Mouse (Mus musculus) hindbrain, postnatal 0 days (tissue): ENCODE data around the gene Draxin. TPM values are rescaled to one million over a fixed set of nuclear protein-coding genes. Genes with fewer than 3 reads are reported as not detected.
A peak's percentile ranks its signal among the peaks of the same experiment; 100 is the strongest.

Experiments
- ATAC-seq: fragments of 200-750 bp; cut with Nextera tagmentation; 2 replicates; pipeline ENCODE4 v1.8.0; 2017; ENCODE audit warnings: mild to moderate bottlenecking, moderate TSS enrichment, moderate library complexity
- DNase-seq: peaks from one replicate; pipeline ENCODE4 v3.0.0-alpha.2; 2015; ENCODE audit warnings: low spot score
- H3K27ac ChIP-seq: fragments of 300-500 bp; sonication (generic); 2 replicates; pipeline ENCODE4 v1.5.1; 2014; ENCODE audit warnings: mild to moderate bottlenecking
- H3K27me3 ChIP-seq: fragments of 300-500 bp; sonication (generic); 2 replicates; pipeline ENCODE4 v1.6.1; 2014; ENCODE audit warnings: low read length, mixed read lengths; ENCODE audit not compliant: insufficient read depth
- H3K36me3 ChIP-seq: fragments of 300-500 bp; sonication (generic); 2 replicates; pipeline ENCODE4 v1.6.1; 2014; ENCODE audit warnings: low read length, mixed read lengths; ENCODE audit not compliant: insufficient read depth
- H3K4me1 ChIP-seq: fragments of 300-500 bp; sonication (generic); 2 replicates; pipeline ENCODE4 v1.6.1; 2014; ENCODE audit warnings: antibody characterized with exemption, low read length, mixed read lengths; ENCODE audit not compliant: insufficient read depth
- H3K4me2 ChIP-seq: fragments of 300-500 bp; sonication (generic); 2 replicates; pipeline ENCODE4 v1.6.1; 2014; ENCODE audit warnings: low read depth, mild to moderate bottlenecking, low read length, moderate library complexity, mixed read lengths
- H3K4me3 ChIP-seq: fragments of 300-500 bp; sonication (generic); 2 replicates; pipeline ENCODE4 v1.5.1; 2014; ENCODE audit warnings: low read length
- H3K9ac ChIP-seq: fragments of 300-500 bp; sonication (generic); replicated peaks from 2 replicates; pipeline ENCODE4 v1.6.1; 2014; ENCODE audit warnings: mild to moderate bottlenecking, low read length, moderate library complexity, mixed read lengths
- H3K9me3 ChIP-seq: fragments of 300-500 bp; sonication (generic); 2 replicates; pipeline ENCODE4 v1.6.1; 2016; ENCODE audit warnings: low read length, mixed read lengths
- CTCF ChIP-seq: IDR thresholded peaks from 2 replicates; pipeline ENCODE4 v1.5.1; 2016; ENCODE audit warnings: antibody characterized with exemption, control low read depth, low read depth
- WGBS: fragments of 180-500 bp; shearing (Covaris S2); extraction: QIAGEN DNeasy Blood & Tissue Kit; methylation state at CpG from one replicate; pipeline ENCODE4 v1.1.7; 2014; 5-methylcytosine and 5-hydroxymethylcytosine counted together
- polyA plus RNA-seq: library from polyadenylated mRNA; unstranded; fragments of >200 nt; fragmentation: Nextera tagmentation; extraction: Ambion mirVana; gene quantifications from 2 replicates; pipeline ENCODE4 v1.2.1, GENCODE M21; 2015
- total RNA-seq: library from RNA; depleted of rRNA; stranded (reverse); fragments of >200 nt; gene quantifications from 2 replicates; pipeline ENCODE4 v1.2.3, GENCODE M21; 2014

The Draxin gene
- total and polyA plus RNA-seq, 2 experiments from 2014 or later, result 7.2 to 44.9 TPM

DNA sequence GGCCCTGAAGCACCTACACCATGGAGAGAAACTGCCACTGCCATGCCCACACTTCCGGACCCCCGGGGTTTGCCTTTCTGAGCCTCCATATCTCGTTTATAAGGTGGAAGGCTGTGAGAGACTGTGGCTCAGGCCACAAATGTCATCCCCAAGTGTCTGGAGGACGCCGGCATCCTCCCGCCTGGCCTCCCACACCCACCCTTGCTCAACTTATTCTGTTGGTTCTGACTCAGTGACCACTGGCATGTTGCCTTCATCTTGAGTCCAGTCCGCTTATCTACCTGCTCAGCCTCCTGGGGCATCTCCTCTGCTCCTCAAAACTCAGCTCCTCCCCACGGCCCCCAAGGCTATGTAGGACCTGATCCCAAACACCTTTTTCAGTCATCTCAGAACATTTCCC lies 63.2 kb downstream of the Draxin start:
- H3K9me3 ChIP-seq, result no peaks in the 10 kb centered on the region

DNA sequence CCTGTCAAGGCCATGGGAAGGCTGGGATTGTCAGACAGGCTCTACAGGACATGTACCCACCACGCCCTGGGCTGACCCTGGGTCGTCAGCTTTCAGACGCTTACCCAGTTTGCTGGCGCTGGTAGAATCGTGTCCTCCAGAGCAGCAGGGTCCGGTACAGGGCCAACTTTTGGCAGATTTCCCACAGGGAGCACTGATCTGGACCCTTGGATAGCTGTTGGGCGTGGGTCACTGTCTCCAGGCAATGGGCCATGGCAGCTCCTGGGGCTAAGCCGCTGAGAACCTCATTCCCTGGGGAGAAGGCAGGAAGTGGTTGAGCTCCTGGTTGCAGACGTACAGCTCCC lies 64.1 kb downstream of the Draxin start:
- Histone ChIP-seq H3K4me2 (no peak overlapping the region), H3K9me3 (no peaks in the 10 kb centered on the region), H3K9ac (no peak overlapping the region), H3K4me1 (0 out of 2 replicates have a peak, but pooled peaks cover 4% of the 10 kb centered on the region), H3K36me3 (no peaks in the 10 kb centered on the region), H3K27me3 (no peaks in the 10 kb centered on the region), H3K27ac (no peak overlapping the region), H3K4me3 (no peak overlapping the region)
- TF ChIP-seq CTCF, result no peak
- ATAC-seq, result no peak
- 39% methylated on average over 9 of the region's 9 CpGs for WGBS
- no peak for DNase-seq

More for the DNA sequence above, 63.2 kb downstream of the Draxin start:
- Histone ChIP-seq H3K36me3 (no peaks in the 10 kb centered on the region), H3K4me1 (0 out of 2 replicates have a peak, but pooled peaks cover 4% of the 10 kb centered on the region), H3K9ac (no peak overlapping the region), H3K4me2 (no peak overlapping the region), H3K4me3 (no peak overlapping the region), H3K27ac (no peak overlapping the region), H3K27me3 (no peaks in the 10 kb centered on the region)
- ATAC-seq, result no peak
- WGBS, result 90% methylated on average over 8 of the region's 8 CpGs
- no peak for DNase-seq
- no peak for TF ChIP-seq CTCF

DNA sequence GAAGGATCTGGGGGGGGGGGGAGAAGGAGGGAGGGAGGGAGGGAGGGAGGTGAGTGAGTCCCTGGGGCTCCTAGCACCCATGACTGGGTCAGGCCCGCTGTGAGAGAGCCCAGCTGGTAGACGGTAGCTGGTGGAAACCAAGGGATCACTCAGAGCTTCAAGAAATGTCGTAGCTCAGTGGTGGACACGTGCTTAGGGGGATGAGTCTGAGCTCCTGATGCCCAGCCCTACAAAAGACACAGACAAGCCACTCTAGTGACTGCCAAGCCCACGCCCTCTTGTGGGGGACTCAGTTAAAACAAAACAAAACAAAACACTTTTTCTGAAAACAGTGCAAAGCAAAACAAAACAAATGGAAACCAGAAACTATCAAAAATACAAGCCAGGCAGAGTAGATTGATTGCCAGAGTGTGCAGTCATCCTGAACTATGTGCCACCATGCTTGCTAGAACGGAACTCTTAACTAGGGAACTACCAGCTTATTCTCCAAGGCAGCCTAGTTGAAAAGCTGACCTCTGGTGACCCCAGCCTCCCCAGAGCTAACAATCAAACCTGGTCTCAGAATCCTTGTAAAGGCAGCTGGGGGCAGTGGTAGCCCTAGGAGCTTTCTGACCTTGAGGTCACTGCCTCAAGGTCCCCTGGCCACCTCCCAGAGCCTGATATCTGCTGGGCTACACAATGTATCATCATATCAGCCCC lies 64.6 kb downstream of the Draxin start:
- Histone ChIP-seq H3K9me3 (no peaks in the 10 kb centered on the region), H3K4me2 (no peak overlapping the region), H3K4me1 (0 out of 2 replicates have a peak, but pooled peaks cover 4% of the 10 kb centered on the region), H3K4me3 (no peak overlapping the region), H3K27ac (no peak overlapping the region), H3K27me3 (no peaks in the 10 kb centered on the region), H3K36me3 (no peaks in the 10 kb centered on the region), H3K9ac (no peak overlapping the region)
- 29% methylated on average over 6 of the region's 6 CpGs for WGBS
- ATAC-seq, result peak; percentile 51; the same call in 1 of the 2 replicates
- peak; percentile 48 for TF ChIP-seq CTCF
- DNase-seq, result peak; percentile 47

DNA sequence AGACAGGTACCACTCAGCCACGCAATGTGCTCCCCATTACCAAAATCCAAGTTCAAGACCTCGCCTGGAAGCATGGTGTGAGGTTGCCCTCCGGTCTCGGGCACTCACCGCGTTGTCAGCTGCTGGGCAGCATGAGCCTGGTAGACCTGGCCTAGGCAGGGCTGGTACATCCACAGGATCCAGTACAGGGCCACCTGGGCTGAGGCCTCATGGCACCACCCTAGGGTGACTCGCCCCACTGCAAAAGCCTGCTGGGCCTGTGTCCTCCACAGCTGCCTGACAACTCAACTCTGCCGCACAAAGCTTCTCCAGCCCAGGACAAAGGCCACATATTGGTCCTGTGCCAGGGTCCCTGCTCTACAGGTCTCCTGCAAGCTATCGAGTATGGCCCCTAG lies 69.4 kb downstream of the Draxin start:
- no peak for TF ChIP-seq CTCF
- Histone ChIP-seq H3K27ac (no peak overlapping the region), H3K27me3 (no peaks in the 10 kb centered on the region), H3K4me1 (0 out of 2 replicates have a peak, but pooled peaks cover 1% of the 10 kb centered on the region), H3K9ac (no peak overlapping the region), H3K9me3 (no peaks in the 10 kb centered on the region), H3K36me3 (peaks cover 16% of the 10 kb centered on the region), H3K4me2 (no peak overlapping the region), H3K4me3 (no peak overlapping the region)
- 88% methylated on average over 9 of the region's 9 CpGs for WGBS
- no peak for DNase-seq
- ATAC-seq, result no peak

DNA sequence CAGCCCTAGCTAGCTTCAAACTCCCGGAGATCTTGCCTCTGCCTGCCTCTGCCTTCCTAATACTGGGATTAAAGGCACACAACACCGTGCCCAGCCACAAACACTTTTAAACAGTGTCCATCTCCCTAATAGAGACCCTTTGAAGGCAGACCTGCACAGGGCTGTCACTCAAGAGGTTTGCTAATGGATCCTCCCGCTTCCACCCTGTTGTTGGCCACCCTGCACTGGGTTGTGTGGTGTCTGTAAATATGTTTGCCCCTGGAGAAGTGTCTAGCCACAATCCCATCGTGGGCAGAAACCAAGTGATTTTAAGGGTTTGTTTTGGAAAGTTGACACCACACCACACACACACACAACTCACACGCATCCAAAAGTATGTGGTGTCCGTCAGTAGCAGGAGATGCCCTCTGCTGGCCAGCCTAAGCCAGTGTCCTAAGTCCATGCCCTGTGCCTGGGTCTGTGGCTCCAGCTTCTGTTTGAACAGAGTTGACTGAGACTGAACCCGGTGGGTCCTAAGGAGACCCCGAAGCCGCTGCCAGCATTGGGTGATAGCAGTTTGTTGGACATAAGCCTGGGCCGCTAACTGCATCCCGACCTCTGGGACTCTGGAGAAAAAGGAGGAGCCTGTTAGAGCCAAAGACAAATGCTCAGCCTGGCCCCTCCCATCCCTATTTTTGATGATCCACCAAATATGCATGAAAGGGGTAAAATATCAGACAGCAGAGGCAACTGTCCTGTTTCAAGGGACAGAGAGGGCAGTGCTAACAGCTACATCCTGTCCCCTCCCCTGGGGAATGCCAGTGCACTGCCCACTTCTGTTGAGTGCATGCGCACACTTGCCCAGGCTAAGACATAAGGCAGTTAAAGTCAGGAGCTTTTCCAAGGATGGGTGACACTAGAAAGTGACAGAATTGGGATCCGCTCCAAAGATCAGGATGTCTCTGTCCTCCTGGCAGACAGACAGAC lies 70.1 kb downstream of the Draxin start:
- peak; percentile 58; the same call in 1 of the 2 replicates for ATAC-seq

DNA sequence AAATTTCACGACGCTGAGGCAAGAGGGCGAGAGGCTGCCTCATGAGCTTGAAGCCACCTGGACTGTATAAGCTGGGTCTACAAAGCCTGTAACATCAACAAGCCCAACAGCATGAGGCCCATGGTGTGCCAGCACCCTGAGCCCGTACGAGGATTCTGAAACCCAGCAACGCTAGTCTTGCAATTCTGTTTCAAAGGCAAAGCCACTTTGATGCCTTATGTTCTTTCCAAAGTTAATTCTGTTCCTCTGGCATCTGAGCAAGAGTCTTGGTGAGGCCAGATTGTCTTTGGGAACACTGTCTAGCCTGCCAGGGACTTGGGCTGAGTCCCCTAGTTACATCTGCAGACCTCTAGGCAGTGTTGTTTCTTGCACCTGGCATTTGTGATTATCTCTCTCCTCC lies 71.5 kb downstream of the Draxin start:
- no peak overlapping the region for H3K27ac ChIP-seq
- WGBS, result 81% methylated on average over 6 of the region's 6 CpGs
- no peak overlapping the region for H3K9ac ChIP-seq
- DNase-seq (no peak), ATAC-seq (no peak)
- H3K36me3 ChIP-seq, result peaks cover 31% of the 10 kb centered on the region
- H3K9me3 ChIP-seq, result no peaks in the 10 kb centered on the region
- TF ChIP-seq CTCF, result no peak
- H3K4me2 ChIP-seq, result no peak overlapping the region
- H3K4me1 ChIP-seq, result no peaks in the 10 kb centered on the region
- no peaks in the 10 kb centered on the region for H3K27me3 ChIP-seq
- no peak overlapping the region for H3K4me3 ChIP-seq

More for the DNA sequence above, 70.1 kb downstream of the Draxin start:
- 56% methylated on average over 13 of the region's 13 CpGs for WGBS
- DNase-seq, result peak; percentile 49
- H3K36me3 ChIP-seq, result peaks cover 23% of the 10 kb centered on the region
- H3K27ac ChIP-seq, result no peak overlapping the region
- H3K4me3 ChIP-seq, result no peak overlapping the region
- H3K4me2 ChIP-seq, result no peak overlapping the region
- no peaks in the 10 kb centered on the region for H3K27me3 ChIP-seq
- H3K4me1 ChIP-seq, result no peaks in the 10 kb centered on the region
- no peaks in the 10 kb centered on the region for H3K9me3 ChIP-seq
- TF ChIP-seq CTCF, result peak; percentile 75
- H3K9ac ChIP-seq, result no peak overlapping the region
